1 mouse cellular context compared by ENCODE assay signal in genomic region chr5:139976584-139976983, GRCm38 (mm10).
TF ChIP-seq lines count a peak whose summit lies in the region.

No protein-coding gene starts in this region.

TF ChIP-seq in CH12.LX, 34 proteins besides CTCF, POLR2A, EP300 and RAD21 (continued from another document):
- no peak for TF ChIP-seq SIN3A (IDR thresholded peaks at IDR 0.05; ENCODE audit: low read length)
TF ChIP-seq in CH12.LX: peak in this region for 2.
